Mouse (Mus musculus) forebrain, embryonic 11.5 days (tissue): ENCODE data around the gene Chd5. TPM values are rescaled to one million over a fixed set of nuclear protein-coding genes. Genes with fewer than 3 reads are reported as not detected.
A peak's percentile ranks its signal among the peaks of the same experiment; 100 is the strongest.

Source experiments
- ATAC-seq: fragments of 200-750 bp; cut with Nextera tagmentation; replicated peaks from 2 replicates; pipeline ENCODE4 v1.8.0; 2017; ENCODE audit warnings: moderate TSS enrichment; ENCODE audit not compliant: low FRiP score
- DNase-seq: peaks from one replicate; pipeline ENCODE4 v3.0.0-alpha.2; 2017; ENCODE audit warnings: low spot score
- H3K27ac ChIP-seq: fragments of 300-500 bp; sonication (generic); 2 replicates; pipeline ENCODE4 v1.5.1; 2014; ENCODE audit warnings: low read depth, low read length
- H3K27me3 ChIP-seq: fragments of 300-500 bp; sonication (generic); 2 replicates; pipeline ENCODE4 v1.6.1; 2014; ENCODE audit warnings: mild to moderate bottlenecking, low read length, mixed read lengths; ENCODE audit not compliant: control insufficient read depth, insufficient read depth
- H3K36me3 ChIP-seq: fragments of 300-500 bp; sonication (generic); 2 replicates; pipeline ENCODE4 v1.6.1; 2014; ENCODE audit warnings: mild to moderate bottlenecking, low read length, moderate library complexity, mixed read lengths; ENCODE audit not compliant: control insufficient read depth, insufficient read depth
- H3K4me1 ChIP-seq: fragments of 300-500 bp; sonication (generic); replicated peaks from 2 replicates; pipeline ENCODE4 v1.6.1; 2014; ENCODE audit warnings: low read length, mixed read lengths; ENCODE audit not compliant: control insufficient read depth, insufficient read depth
- H3K4me2 ChIP-seq: fragments of 300-500 bp; sonication (generic); 2 replicates; pipeline ENCODE4 v1.6.1; 2014; ENCODE audit warnings: low read depth, mild to moderate bottlenecking, low read length, moderate library complexity, mixed read lengths; ENCODE audit not compliant: severe bottlenecking
- H3K4me3 ChIP-seq: fragments of 300-500 bp; sonication (generic); 2 replicates; pipeline ENCODE4 v1.5.1; 2014; ENCODE audit warnings: low read depth, low read length
- H3K9ac ChIP-seq: fragments of 300-500 bp; sonication (generic); 2 replicates; pipeline ENCODE4 v1.6.1; 2014; ENCODE audit warnings: low read length
- H3K9me3 ChIP-seq: fragments of 300-500 bp; sonication (generic); 2 replicates; pipeline ENCODE4 v1.6.1; 2016; ENCODE audit warnings: low read length, mixed read lengths; ENCODE audit not compliant: control insufficient read depth
- WGBS: fragments of 180-500 bp; shearing (Covaris S2); extraction: QIAGEN DNeasy Blood & Tissue Kit; methylation state at CpG from one replicate; pipeline ENCODE4 v1.1.7; 2014; 5-methylcytosine and 5-hydroxymethylcytosine counted together
- polyA plus RNA-seq: library from polyadenylated mRNA; unstranded; fragments of >200 nt; fragmentation: Nextera tagmentation; extraction: Ambion mirVana; gene quantifications from 2 replicates; pipeline ENCODE4 v1.2.1, GENCODE M21; 2014

Chd5 gene
- polyA plus RNA-seq, 1 experiment from 2014 or later = 1.5 TPM

DNA sequence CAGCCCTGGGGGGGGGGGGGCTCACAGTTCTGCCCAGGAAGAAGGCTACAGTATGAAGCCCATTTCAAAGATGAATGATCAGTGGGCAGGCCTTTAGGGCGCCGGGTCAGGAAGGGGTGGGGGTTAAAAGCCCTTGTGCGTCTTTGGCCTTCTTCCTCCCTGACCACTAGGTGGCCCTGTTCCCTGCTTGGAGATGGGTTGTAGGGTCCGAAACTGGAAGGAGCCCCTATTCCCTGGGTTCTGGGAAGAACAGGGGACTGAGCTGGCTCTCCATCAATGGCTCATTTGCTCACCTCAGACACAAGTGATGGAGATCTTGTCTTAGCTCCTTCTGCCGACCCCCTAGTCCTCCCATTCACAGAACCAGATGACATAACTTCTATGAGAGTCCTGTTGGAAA, 4.8 kb downstream of the Chd5 start:
- Histone ChIP-seq H3K4me3 (no peak overlapping the region), H3K27ac (no peak overlapping the region), H3K27me3 (peaks cover 25% of the 10 kb centered on the region), H3K4me2 (no peak overlapping the region), H3K36me3 (no peaks in the 10 kb centered on the region), H3K9ac (no peak overlapping the region), H3K4me1 (peaks cover 12% of the 10 kb centered on the region), H3K9me3 (no peaks in the 10 kb centered on the region)
- 15% methylated on average over 5 of the region's 5 CpGs for WGBS
- ATAC-seq = no peak
- DNase-seq = peak; percentile 65

- Histone ChIP-seq H3K36me3 (no peaks in the 10 kb centered on the region), H3K27me3 (peaks cover 14% of the 10 kb centered on the region), H3K4me1 (peaks cover 2% of the 10 kb centered on the region), H3K27ac (no peak overlapping the region), H3K4me2 (no peak overlapping the region), H3K4me3 (no peak overlapping the region), H3K9ac (no peak overlapping the region), H3K9me3 (no peaks in the 10 kb centered on the region)
- ATAC-seq = no peak
- DNase-seq = no peak
- 72% methylated on average over 7 of the region's 7 CpGs for WGBS
Measured at GRCm38 (mm10) chr4:152344651-152345050, 6.2 kb downstream of the Chd5 start.

DNA sequence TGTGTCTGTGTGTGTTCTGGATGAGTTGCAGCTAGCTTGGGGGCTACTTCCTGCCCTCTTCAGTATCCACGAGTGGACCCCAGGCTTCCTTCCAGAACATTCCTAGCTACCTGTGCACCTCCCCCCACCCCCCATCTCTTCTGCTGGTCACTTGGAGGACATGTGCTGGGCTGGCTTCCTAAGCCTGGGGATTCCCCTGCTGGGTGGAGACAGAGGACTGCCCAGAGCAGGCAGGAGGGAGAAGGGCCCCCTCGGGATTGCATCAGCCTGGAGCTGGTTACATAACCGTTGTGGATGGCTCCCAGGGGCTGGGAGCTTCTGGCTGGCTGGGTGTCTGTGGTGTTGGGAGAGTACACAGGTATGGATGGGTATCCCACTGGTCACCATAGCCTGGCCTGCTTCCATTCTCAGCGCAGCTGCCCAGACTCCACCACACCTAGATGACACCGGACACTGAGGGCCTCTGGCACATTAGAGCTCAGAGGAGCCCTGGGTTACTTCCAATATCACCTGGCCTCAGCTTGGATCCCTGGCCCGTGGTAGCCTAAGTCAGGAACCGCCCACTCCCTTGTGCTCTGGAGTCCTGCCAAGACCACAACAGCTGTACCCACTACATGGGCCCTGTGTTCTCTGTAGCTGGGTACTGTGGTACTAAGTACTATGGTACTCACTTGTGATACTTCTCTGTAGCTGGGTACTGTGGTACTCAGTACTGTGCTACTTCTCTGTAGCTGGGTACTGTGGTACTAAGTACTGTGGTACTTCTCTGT, 6.9 kb downstream of the Chd5 start:
- H3K9ac ChIP-seq = no peak overlapping the region
- H3K27me3 ChIP-seq = peaks cover 9% of the 10 kb centered on the region
- H3K36me3 ChIP-seq = no peaks in the 10 kb centered on the region
- 62% methylated on average over 7 of the region's 7 CpGs for WGBS
- no peak overlapping the region for H3K4me3 ChIP-seq
- ATAC-seq = no peak
- no peaks in the 10 kb centered on the region for H3K9me3 ChIP-seq
- no peak overlapping the region for H3K27ac ChIP-seq
- DNase-seq = no peak
- no peak overlapping the region for H3K4me2 ChIP-seq
- H3K4me1 ChIP-seq = peaks cover 3% of the 10 kb centered on the region

DNA sequence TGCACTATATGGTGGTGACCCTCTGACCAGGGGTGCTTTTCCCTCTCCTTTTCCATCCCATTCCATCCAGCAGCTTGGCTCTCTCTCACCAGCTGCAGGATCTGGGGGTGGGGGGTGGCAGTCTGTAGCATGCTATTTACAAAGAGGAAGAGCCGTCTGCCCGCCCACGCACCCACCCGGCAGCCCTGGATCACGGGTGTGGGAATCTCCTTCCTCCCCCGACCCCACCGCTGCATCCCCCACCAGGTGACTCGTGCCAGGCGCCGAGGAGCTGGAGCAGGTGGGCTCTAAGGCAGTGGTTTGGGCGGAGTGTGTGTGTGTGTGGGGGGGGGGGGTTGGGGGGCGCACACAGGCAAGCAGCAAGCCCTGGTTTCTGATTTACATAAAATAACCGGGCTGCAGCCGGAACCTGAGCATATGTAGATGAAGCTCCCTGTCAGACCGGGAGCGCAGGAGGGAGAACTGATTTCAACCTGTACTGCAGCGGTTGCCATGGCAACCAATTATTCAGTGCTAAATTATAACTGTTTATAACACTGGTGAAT, 11.5 kb downstream of the Chd5 start:
- ATAC-seq (peak; percentile 45; the same call in 1 of the 2 replicates), DNase-seq (peak; percentile 48)
- H3K9me3 ChIP-seq = no peaks in the 10 kb centered on the region
- 18% methylated on average over 17 of the region's 17 CpGs for WGBS
- 0 out of 2 replicates have a peak overlapping the region, but pooled peaks have one; percentile 7 for H3K27ac ChIP-seq
- H3K9ac ChIP-seq = no peak overlapping the region
- H3K36me3 ChIP-seq = no peaks in the 10 kb centered on the region
- no peak overlapping the region for H3K4me2 ChIP-seq
- peaks cover 9% of the 10 kb centered on the region for H3K4me1 ChIP-seq
- no peak overlapping the region for H3K4me3 ChIP-seq
- H3K27me3 ChIP-seq = peaks cover 2% of the 10 kb centered on the region; the same call in 1 of the 2 replicates

- ATAC-seq (no peak), DNase-seq (no peak)
- 38% methylated on average over 8 of the region's 8 CpGs for WGBS
- H3K9ac ChIP-seq = no peak overlapping the region
- H3K27me3 ChIP-seq = peaks cover 2% of the 10 kb centered on the region; the same call in 1 of the 2 replicates
- no peak overlapping the region for H3K27ac ChIP-seq
- H3K4me1 ChIP-seq = peaks cover 9% of the 10 kb centered on the region
- no peak overlapping the region for H3K4me3 ChIP-seq
- no peaks in the 10 kb centered on the region for H3K36me3 ChIP-seq
- H3K9me3 ChIP-seq = no peaks in the 10 kb centered on the region
- H3K4me2 ChIP-seq = no peak overlapping the region
Measured at GRCm38 (mm10) chr4:152350722-152351421, 12.4 kb downstream of the Chd5 start.

DNA sequence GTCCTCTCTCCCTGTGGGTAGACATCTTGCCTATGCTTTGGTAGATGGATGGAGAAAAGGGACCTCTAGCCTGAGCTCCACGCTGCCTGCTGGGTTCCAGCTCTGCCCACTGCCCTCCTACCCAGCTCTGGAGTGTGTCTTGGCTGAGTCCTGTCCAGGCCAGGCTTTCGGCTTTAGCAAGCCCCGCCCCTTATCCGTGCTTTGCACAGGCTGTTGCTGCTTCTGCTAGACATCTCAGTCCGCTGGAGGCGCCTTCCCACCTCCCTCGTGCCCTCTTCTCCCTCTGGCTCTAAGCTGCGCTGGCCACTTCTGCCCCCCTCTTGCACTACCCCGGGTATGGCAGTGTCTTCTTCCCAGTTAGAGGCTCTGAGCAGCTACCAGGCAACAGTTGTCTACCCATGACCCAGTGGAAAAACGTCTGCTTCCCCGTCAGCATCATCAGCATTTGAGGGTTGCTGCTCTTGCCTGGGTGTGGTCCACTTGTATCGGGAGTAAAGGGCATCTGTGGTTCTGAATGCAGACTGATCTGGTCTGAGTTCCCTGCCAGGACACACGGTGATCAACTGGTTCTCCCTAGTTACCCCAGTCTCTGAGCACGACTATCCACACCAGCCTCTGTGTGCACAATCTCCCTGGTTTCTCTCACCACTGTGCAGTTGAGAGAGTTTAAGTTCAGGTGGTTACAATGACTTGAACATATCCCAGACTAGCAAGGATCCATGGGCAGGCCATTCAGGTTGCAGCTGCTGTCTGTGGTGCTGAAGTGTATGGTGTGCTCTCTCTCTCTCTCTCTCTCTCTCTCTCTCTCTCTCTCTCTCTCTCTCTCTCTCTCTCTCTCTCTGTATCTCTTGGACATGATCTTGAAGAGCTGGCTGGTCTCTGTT, 13.2 kb downstream of the Chd5 start:
- Histone ChIP-seq H3K9me3 (no peaks in the 10 kb centered on the region), H3K4me2 (no peak overlapping the region), H3K4me1 (peaks cover 9% of the 10 kb centered on the region), H3K36me3 (no peaks in the 10 kb centered on the region), H3K27ac (no peak overlapping the region), H3K27me3 (peaks cover 2% of the 10 kb centered on the region; the same call in 1 of the 2 replicates), H3K4me3 (no peak overlapping the region), H3K9ac (no peak overlapping the region)
- ATAC-seq (peak; percentile 37; the same call in 1 of the 2 replicates), DNase-seq (no peak)
- WGBS = 13% methylated on average over 14 of the region's 14 CpGs

DNA sequence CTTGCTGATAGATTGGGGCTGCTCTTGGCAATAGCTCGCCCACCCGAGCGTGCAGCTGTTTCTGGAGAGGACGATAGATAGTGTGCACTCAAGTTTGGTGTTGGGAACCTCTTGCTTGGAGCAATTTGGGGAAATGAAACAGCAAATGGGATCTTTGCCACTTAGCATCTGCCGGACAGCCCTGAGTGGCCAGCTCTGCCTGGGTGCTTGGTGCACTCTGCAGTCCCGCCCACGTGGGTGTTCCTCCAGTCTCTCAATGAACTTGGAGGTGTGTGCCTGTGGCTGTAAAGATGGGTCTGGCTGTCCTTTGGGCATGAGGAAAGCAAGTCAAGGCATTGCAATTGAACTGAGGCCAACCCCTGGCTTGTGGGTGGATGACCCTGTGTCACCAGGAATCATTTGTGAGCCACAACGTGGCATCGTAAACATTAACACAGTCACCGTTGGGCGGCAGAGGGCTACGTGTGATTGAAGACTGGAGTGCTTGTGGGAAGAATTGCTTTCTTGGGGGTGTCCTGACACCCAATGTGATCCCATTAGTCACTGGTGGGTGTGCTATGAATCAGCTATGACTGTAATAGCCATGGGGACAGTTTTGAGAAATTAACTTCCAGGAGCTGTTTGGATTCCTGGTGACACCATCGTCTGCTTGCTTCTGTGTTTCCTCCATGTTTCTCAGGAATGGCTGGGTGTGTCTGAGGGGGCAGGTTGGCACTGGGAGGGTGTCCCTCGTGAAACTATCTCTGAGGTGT, 15.6 kb downstream of the Chd5 start:
- no peaks in the 10 kb centered on the region; the same call in 1 of the 2 replicates for H3K27me3 ChIP-seq
- no peak overlapping the region for H3K9ac ChIP-seq
- no peak overlapping the region for H3K27ac ChIP-seq
- no peaks in the 10 kb centered on the region for H3K9me3 ChIP-seq
- DNase-seq (no peak), ATAC-seq (no peak)
- no peak overlapping the region for H3K4me2 ChIP-seq
- no peaks in the 10 kb centered on the region for H3K36me3 ChIP-seq
- 83% methylated on average over 14 of the region's 14 CpGs for WGBS
- H3K4me1 ChIP-seq = peaks cover 9% of the 10 kb centered on the region
- no peak overlapping the region for H3K4me3 ChIP-seq
